Mouse (Mus musculus) spleen, postnatal 14 days (tissue): ENCODE measurements around the gene Nifk.

Experiments used
- DNase-seq, 2 experiments: peaks; one replicate each; pipeline ENCODE4 v3.0.0; 2021 to 2022; ENCODE audit warnings: low spot score in 2 of 2

Nifk gene

GRCm38 (mm10) chr1:118380105-118380786 lies 58.6 kb downstream of the Nifk start:
- DNase-seq, result no peak
